Mouse (Mus musculus) cortical plate, adult 2 months (tissue): ENCODE measurements around the gene Catspere2.
"Not testable (repeated sequence)": the region's sequence is repeated elsewhere in the genome, so short reads cannot be mapped to it uniquely, and the experiment has no call there.

Experiments used
- CTCF ChIP-seq: fragments of 200-500 bp; IDR thresholded peaks from 2 replicates; pipeline ENCODE4 v1.5.1; 2011; ENCODE audit warnings: mild to moderate bottlenecking, control low read depth, low read length; ENCODE audit not compliant: insufficient read depth; ENCODE audit errors: extremely low read depth
- POLR2A ChIP-seq: fragments of 200-500 bp; IDR thresholded peaks from 2 replicates; pipeline ENCODE4 v1.6.1; 2011; ENCODE audit warnings: mild to moderate bottlenecking, low read length, control low read depth; ENCODE audit not compliant: insufficient read depth; ENCODE audit errors: extremely low read depth

GRCm38 (mm10) chr1:178146915-178147314 lies 163.7 kb downstream of the Catspere2 start:
- TF ChIP-seq CTCF, POLR2A: not testable (repeated sequence)
